Mouse (Mus musculus) lung, postnatal 0 days (tissue): ENCODE measurements at regions not wholly inside any gene's neighbourhood (a gene's known extent, or its start where the extent isn't known, plus 50 kb on each side); places are given as distances from the start of the nearest gene placed in this dataset.
A peak's percentile ranks its signal among the peaks of the same experiment; 100 is the strongest.

Experiments
- ATAC-seq: fragments of 200-750 bp; cut with Nextera tagmentation; 2 replicates; pipeline ENCODE4 v1.8.0; 2017; ENCODE audit warnings: moderate library complexity
- DNase-seq: peaks from one replicate; pipeline ENCODE4 v3.0.0-alpha.2; 2016; ENCODE audit warnings: low spot score
- H3K27ac ChIP-seq: fragments of 300-500 bp; sonication (generic); 2 replicates; pipeline ENCODE4 v1.5.1; 2014; ENCODE audit warnings: antibody characterized with exemption, mild to moderate bottlenecking, low read length, mixed read lengths
- H3K27me3 ChIP-seq: fragments of 300-500 bp; sonication (generic); replicated peaks from 2 replicates; pipeline ENCODE4 v1.6.1; 2014; ENCODE audit warnings: low read length, mixed read lengths; ENCODE audit not compliant: insufficient read depth
- H3K36me3 ChIP-seq: fragments of 300-500 bp; sonication (generic); 2 replicates; pipeline ENCODE4 v1.6.1; 2014; ENCODE audit warnings: low read length, mixed read lengths; ENCODE audit not compliant: insufficient read depth
- H3K4me1 ChIP-seq: fragments of 300-500 bp; sonication (generic); 2 replicates; pipeline ENCODE4 v1.6.1; 2014; ENCODE audit warnings: antibody characterized with exemption, low read depth, low read length, mixed read lengths; ENCODE audit not compliant: insufficient read depth
- H3K4me2 ChIP-seq: fragments of 300-500 bp; sonication (generic); replicated peaks from 2 replicates; pipeline ENCODE4 v1.6.1; 2014; ENCODE audit warnings: low read depth, mild to moderate bottlenecking, low read length, moderate library complexity, mixed read lengths
- H3K4me3 ChIP-seq: fragments of 300-500 bp; sonication (generic); 2 replicates; pipeline ENCODE4 v1.5.1; 2014; ENCODE audit warnings: low read depth, low read length
- H3K9ac ChIP-seq: fragments of 300-500 bp; sonication (generic); replicated peaks from 2 replicates; pipeline ENCODE4 v1.6.1; 2014; ENCODE audit warnings: low read depth, mild to moderate bottlenecking
- H3K9me3 ChIP-seq: fragments of 300-500 bp; sonication (generic); 2 replicates; pipeline ENCODE4 v1.6.1; 2016; ENCODE audit warnings: low read length, mixed read lengths
- CTCF ChIP-seq: IDR thresholded peaks from 2 replicates; pipeline ENCODE4 v1.5.1; 2016; ENCODE audit warnings: antibody characterized with exemption, mild to moderate bottlenecking
- EP300 ChIP-seq: IDR thresholded peaks from 2 replicates; pipeline ENCODE4 v1.6.1; 2016; ENCODE audit warnings: antibody characterized with exemption, mild to moderate bottlenecking, control low read depth
- WGBS: fragments of 180-500 bp; shearing (Covaris S2); extraction: QIAGEN DNeasy Blood & Tissue Kit; methylation state at CpG from one replicate; pipeline ENCODE4 v1.1.7; 2014; 5-methylcytosine and 5-hydroxymethylcytosine counted together

- Histone ChIP-seq H3K4me3 (no peak overlapping the region), H3K9ac (no peak overlapping the region), H3K27ac (no peak overlapping the region), H3K4me1 (no peaks in the 10 kb centered on the region), H3K9me3 (no peaks in the 10 kb centered on the region), H3K4me2 (no peak overlapping the region), H3K36me3 (no peaks in the 10 kb centered on the region), H3K27me3 (no peaks in the 10 kb centered on the region)
- WGBS, result 62% methylated on average over 13 of the region's 13 CpGs
- DNase-seq (no peak), ATAC-seq (no peak)
- TF ChIP-seq CTCF (no peak), EP300 (no peak)
These were observed 83.4 kb upstream of the Cxcl12 start for GRCm38 (mm10) chr6:117084833-117085500.

DNA sequence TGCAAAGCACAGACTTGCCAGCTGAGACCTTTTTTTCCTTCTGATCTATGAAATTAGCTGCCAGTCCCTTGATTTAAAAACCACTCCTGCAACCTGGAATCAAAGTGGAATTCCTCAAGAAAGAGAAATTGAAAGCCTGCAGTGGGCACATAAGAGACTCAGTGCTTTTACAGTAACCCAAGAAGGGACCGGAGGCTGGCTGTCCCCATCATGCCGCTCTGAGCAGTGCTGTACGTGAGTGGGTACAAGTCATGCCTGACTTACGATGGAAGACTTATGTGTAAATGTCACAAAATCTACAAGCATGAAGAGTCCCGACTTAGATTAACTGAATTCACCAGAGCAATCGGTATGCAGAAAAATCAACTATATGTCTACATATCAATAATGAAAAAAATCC, 73.6 kb upstream of the Cxcl12 start:
- no peaks in the 10 kb centered on the region for H3K27me3 ChIP-seq
- no peak for DNase-seq
- 88% methylated on average over 6 of the region's 6 CpGs for WGBS

DNA sequence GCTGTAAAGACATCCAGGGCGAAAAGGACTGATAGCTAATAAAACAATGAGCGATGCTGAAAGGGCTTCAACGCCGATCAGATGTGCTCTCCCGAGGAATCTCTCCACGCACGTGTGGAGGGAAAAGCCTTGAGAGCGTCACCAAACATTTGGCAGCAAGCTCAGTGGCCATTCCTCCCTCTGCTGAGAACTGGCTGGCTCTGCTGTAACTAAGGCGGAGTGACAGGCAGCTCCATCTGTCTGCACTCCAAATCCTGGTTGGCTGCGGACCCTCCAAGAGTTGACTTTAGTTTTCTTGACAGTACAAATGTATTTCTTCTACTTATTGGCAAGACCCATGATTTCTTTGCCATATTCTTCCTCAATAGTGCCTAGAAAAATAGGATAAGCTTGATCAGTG, 68.5 kb upstream of the Cxcl12 start:
- H3K4me2 ChIP-seq, result no peak overlapping the region
- no peak overlapping the region for H3K4me3 ChIP-seq
- no peaks in the 10 kb centered on the region for H3K27me3 ChIP-seq
- H3K4me1 ChIP-seq, result no peaks in the 10 kb centered on the region
- no peaks in the 10 kb centered on the region for H3K9me3 ChIP-seq
- 62% methylated on average over 10 of the region's 10 CpGs for WGBS
- no peak for DNase-seq
- TF ChIP-seq EP300 (no peak), CTCF (no peak)
- no peak overlapping the region for H3K27ac ChIP-seq
- H3K9ac ChIP-seq, result no peak overlapping the region
- ATAC-seq, result no peak
- no peaks in the 10 kb centered on the region for H3K36me3 ChIP-seq

More for the DNA sequence above, 73.6 kb upstream of the Cxcl12 start:
- no peak overlapping the region for H3K9ac ChIP-seq
- H3K4me3 ChIP-seq, result no peak overlapping the region
- no peak for ATAC-seq
- H3K4me1 ChIP-seq, result no peaks in the 10 kb centered on the region
- no peaks in the 10 kb centered on the region for H3K9me3 ChIP-seq
- TF ChIP-seq EP300 (no peak), CTCF (no peak)
- no peak overlapping the region for H3K27ac ChIP-seq
- no peaks in the 10 kb centered on the region for H3K36me3 ChIP-seq
- no peak overlapping the region for H3K4me2 ChIP-seq

GRCm38 (mm10) chr6:117102693-117103092, 65.6 kb upstream of the Cxcl12 start:
- no peak for ATAC-seq
- Histone ChIP-seq H3K4me2 (no peak overlapping the region), H3K4me3 (no peak overlapping the region), H3K27ac (no peak overlapping the region), H3K27me3 (no peaks in the 10 kb centered on the region), H3K9me3 (no peaks in the 10 kb centered on the region), H3K4me1 (no peaks in the 10 kb centered on the region), H3K9ac (no peak overlapping the region), H3K36me3 (no peaks in the 10 kb centered on the region)
- TF ChIP-seq EP300, result no peak
- no peak for TF ChIP-seq CTCF
- no peak for DNase-seq
- WGBS, result 53% methylated on average over 4 of the region's 4 CpGs

DNA sequence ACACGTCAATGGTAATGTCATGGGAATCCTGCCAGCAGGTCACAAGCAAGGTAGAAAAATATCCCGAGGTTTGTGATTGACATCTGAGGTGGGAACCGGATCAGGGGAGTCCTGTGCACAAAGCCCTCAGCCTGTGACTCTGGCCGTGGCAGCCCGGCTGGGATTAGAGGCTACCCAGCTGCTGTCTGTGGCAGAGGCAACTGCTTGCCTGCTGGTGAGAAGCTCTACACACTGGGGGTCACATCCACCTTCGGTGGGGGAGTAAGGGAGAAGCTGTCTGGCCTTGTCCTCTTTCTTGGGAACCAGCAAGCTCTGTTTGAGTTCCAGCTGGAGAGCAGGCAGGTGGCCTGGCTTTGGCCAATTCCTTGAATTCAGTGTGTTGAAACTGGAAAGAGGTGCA, 64.3 kb upstream of the Cxcl12 start:
- H3K27me3 ChIP-seq, result no peaks in the 10 kb centered on the region
- H3K4me1 ChIP-seq, result no peaks in the 10 kb centered on the region
- no peak for TF ChIP-seq CTCF
- no peak for TF ChIP-seq EP300
- no peaks in the 10 kb centered on the region for H3K9me3 ChIP-seq
- H3K4me3 ChIP-seq, result no peak overlapping the region
- no peak overlapping the region for H3K9ac ChIP-seq
- ATAC-seq, result no peak
- WGBS, result 79% methylated on average over 6 of the region's 6 CpGs
- no peaks in the 10 kb centered on the region for H3K36me3 ChIP-seq
- H3K27ac ChIP-seq, result no peak overlapping the region
- no peak for DNase-seq
- H3K4me2 ChIP-seq, result no peak overlapping the region

DNA sequence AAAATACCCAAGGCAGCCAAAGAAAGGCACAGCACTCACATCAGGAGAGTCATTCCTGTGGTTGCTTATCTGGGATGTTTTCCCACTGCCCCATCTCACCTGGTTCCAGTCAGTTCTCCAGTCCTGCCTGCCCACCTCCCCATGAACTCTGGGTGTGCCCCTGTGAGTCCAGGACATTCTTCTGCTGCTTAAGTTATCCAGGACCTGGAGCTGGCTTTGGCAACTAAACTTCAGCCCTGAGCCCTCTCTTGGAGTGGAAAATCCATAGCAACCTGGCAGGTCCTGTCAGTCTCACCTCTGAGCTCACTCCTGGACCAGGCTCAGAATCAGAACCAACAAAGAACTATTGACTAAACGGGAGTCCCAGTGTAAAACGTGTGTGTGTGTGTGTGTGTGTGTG, 63.9 kb upstream of the Cxcl12 start:
- Histone ChIP-seq H3K27me3 (no peaks in the 10 kb centered on the region), H3K27ac (no peak overlapping the region), H3K9ac (no peak overlapping the region), H3K9me3 (no peaks in the 10 kb centered on the region), H3K4me1 (no peaks in the 10 kb centered on the region), H3K4me2 (no peak overlapping the region), H3K36me3 (no peaks in the 10 kb centered on the region), H3K4me3 (no peak overlapping the region)
- TF ChIP-seq EP300, result no peak
- no peak for TF ChIP-seq CTCF
- ATAC-seq (no peak), DNase-seq (no peak)
- 59% methylated on average over 2 of the region's 2 CpGs for WGBS

DNA sequence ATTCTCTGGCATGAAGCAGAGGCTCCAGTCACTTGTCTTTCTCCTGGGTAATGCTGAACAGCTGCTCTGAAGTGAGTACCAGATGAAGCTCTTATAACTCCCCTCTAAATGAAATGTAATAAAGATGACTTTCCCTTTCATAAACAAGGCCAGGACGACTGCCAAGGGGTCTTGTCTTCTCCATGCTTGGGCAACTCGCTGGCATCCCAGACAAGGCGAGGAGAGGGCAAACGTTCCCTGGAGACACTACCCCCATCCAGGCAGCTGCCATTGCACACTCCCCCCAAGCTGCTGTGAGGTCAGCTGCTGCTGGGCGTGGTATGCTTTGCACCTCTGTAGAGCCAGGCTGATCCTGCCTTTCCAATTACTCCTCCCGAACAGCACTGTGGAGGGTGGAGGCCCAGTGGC, 63.1 kb upstream of the Cxcl12 start:
- no peak overlapping the region for H3K9ac ChIP-seq
- no peak overlapping the region for H3K4me3 ChIP-seq
- TF ChIP-seq CTCF, result no peak
- TF ChIP-seq EP300, result no peak
- no peaks in the 10 kb centered on the region for H3K36me3 ChIP-seq
- H3K4me2 ChIP-seq, result no peak overlapping the region
- ATAC-seq, result no peak
- no peak overlapping the region for H3K27ac ChIP-seq
- no peaks in the 10 kb centered on the region for H3K4me1 ChIP-seq
- peak; percentile 8 for DNase-seq
- 46% methylated on average over 6 of the region's 6 CpGs for WGBS
- H3K27me3 ChIP-seq, result no peaks in the 10 kb centered on the region
- H3K9me3 ChIP-seq, result no peaks in the 10 kb centered on the region
